Mouse (Mus musculus): ENCODE data around the gene Abcb11.

- TF ChIP-seq EP300 (IDR thresholded peaks at IDR 0.05), result no peak
- no peak for TF ChIP-seq CTCF (IDR thresholded peaks at IDR 0.05)
Observed at GRCm38 (mm10) chr2:69228635-69229034, 113.8 kb downstream of the Abcb11 start.

Data from lung, postnatal 0 days (tissue).